Mouse (Mus musculus) embryonic fibroblast, embryonic 13.5 days (primary cell): ENCODE results near the gene Mmachc.

Source experiments
- CTCF ChIP-seq: IDR thresholded peaks from 2 replicates; pipeline ENCODE4 v1.5.1; 2011; ENCODE audit warnings: mild to moderate bottlenecking, control low read depth, low read length, moderate library complexity, borderline replicate concordance; ENCODE audit not compliant: insufficient read depth
- POLR2A ChIP-seq: IDR thresholded peaks from 2 replicates; pipeline ENCODE4 v1.6.1; 2011; ENCODE audit warnings: low read depth, mild to moderate bottlenecking, control low read depth, low read length, moderate library complexity

DNA sequence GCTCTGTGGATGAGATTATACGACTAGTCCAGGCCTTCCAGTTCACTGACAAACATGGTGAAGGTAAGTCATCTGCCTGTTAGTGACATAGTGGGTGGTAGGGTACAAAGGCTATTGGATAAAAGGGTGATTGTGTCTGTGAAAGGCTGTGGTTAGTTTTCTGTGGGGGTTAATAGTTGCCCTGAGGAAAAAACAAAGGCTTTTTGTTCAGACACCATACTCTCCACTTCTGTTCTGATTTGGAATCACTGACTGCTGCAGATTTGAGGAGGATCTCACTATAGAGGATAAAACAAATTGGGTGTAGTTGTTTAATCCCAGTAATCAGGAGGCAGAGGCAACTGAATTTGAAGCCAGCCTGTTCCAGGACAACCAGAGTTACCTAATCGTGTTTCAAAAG is 14.4 kb downstream of the Mmachc start:
- TF ChIP-seq POLR2A (no peak), CTCF (no peak)
